Mouse (Mus musculus) thymus, adult 2 months (tissue): ENCODE results near the gene Spdye4c.
A peak's percentile ranks its signal among the peaks of the same experiment; 100 is the strongest.

ENCODE experiments used
- CTCF ChIP-seq: fragments of 200-500 bp; IDR thresholded peaks from 2 replicates; pipeline ENCODE4 v1.5.1; 2012; ENCODE audit warnings: mild to moderate bottlenecking, control low read depth, low read length, moderate library complexity, borderline replicate concordance; ENCODE audit not compliant: control insufficient read depth, poor library complexity, insufficient read depth; ENCODE audit errors: extremely low read depth
- POLR2A ChIP-seq: fragments of 200-500 bp; IDR thresholded peaks from 2 replicates; pipeline ENCODE4 v1.6.1; 2012; ENCODE audit warnings: mild to moderate bottlenecking, low read length, control low read depth, moderate library complexity; ENCODE audit not compliant: control insufficient read depth, poor library complexity, insufficient read depth; ENCODE audit errors: extremely low read depth

DNA sequence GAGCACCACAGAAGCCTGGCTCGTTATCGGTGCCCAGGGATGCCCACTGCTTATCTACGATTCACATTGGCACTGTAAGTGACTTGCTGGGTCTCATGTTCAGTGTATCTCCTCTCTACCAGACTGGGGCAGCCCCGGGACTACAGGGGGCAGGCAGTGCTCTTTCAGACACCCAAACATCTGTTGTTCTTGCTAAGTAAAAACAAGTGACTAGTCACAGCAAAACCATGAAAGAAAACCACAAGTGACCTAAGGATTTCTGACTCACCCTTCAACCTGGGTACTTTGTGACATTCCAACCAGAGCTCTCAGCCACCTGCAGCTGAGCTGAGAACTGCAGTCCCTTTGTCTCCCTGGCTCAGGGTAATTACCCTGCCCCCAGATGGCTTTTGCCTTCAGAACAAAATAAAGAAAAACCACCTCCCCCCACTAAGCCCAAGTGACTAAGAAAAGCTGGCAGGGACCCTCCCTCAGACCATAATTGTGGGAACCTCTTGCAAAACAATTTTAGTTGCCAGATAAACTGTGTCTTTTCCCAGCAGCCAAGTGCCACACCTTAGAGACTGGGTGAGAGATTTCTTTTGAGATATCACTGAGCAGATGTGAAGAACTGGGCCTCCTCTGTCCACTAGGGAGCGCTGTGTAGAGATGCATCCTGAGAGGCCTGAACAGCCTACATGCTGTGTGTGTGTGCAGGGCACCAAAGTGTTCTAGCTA is 46.4 kb upstream of the Spdye4c start:
- TF ChIP-seq CTCF (peak; percentile 31; the same call in 1 of the 2 replicates), POLR2A (no peak)
